Mouse (Mus musculus): ENCODE data around the gene Mfap4.

GRCm38 (mm10) chr11:61483226-61483845 lies 1.9 kb upstream of the Mfap4 start:
- TF ChIP-seq CTCF (conservative IDR thresholded peaks at IDR 0.05; ENCODE audit: insufficient read depth, insufficient read length, low read depth, low read length) (no peak), POLR2A (IDR thresholded peaks at IDR 0.05; ENCODE audit: low read depth, low read length) (no peak)

Data from kidney, adult 2 months (tissue).